Mouse (Mus musculus) left cerebral cortex, adult 2 months (tissue): ENCODE measurements at regions not wholly inside any gene's neighbourhood (a gene's known extent, or its start where the extent isn't known, plus 50 kb on each side); places are given as distances from the start of the nearest gene placed in this dataset.

ENCODE experiments used
- DNase-seq, 2 experiments: peaks; one replicate each; pipeline ENCODE4 v3.0.0; 2021 to 2022; ENCODE audit warnings: low spot score in 2 of 2, mixed read lengths in 1 of 2; ENCODE audit errors: extremely low spot score in 1 of 2
- H3K27ac ChIP-seq: fragments of 200-600 bp; 2 replicates; pipeline ENCODE4 v1.8.1; 2022
- H3K4me3 ChIP-seq: fragments of 200-600 bp; 2 replicates; pipeline ENCODE4 v1.8.1; 2022
- CTCF ChIP-seq: fragments of 200-600 bp; IDR thresholded peaks from 2 replicates; pipeline ENCODE4 v1.8.1; 2022; ENCODE audit warnings: antibody characterized with exemption, mild to moderate bottlenecking, moderate library complexity
- intact Hi-C: fragments of 180-260 bp; cut with DNase I; formaldehyde crosslinking; loops from one replicate; pipeline ENCODE4 v1.15.1; 2025

DNA sequence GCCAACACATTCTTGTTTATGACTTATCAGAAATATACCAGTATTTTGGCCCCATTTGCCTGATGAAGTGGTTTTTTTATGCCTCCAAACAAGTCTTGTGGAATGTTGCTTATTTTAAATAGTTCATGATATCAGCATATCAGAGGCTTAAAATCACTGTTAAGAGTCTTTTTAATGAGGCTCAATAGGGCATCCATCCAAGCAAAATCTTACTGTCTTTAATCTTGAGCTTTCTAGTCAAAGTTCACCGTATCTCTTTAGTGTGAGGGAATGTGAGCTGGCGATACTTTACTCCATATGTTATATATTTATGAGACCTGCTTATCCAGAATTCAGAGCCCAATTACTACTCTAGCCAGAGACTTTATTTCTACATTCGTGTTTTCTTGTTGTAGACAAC is 263.0 kb upstream of the BC052040 start:
- Histone ChIP-seq H3K4me3 (no peak overlapping the region), H3K27ac (no peak overlapping the region)
- intact Hi-C loops: no loop called here
- TF ChIP-seq CTCF: no peak
- no peak for DNase-seq

DNA sequence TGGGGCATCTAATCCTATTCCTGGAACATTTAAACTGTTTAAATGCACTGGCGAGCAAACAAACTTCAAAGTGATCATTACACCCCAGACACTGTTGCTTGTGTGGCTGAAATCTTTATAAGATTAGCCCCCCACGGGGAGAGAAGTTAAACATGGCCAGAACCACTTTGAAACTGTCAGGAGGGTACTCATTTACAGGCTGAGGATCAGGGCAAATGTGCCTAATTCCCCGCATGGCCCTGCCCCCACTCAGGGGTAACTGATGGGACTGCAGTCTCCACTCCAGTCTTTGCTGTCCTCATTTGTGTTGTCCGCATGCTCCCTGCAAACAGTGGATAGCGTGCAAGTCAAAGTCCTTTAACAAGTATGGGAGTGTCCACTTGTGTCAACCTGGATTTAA is 258.9 kb upstream of the BC052040 start:
- Histone ChIP-seq H3K4me3 (no peak overlapping the region), H3K27ac (no peak overlapping the region)
- no peak for TF ChIP-seq CTCF
- intact Hi-C loops: no loop called here
- no peak for DNase-seq

DNA sequence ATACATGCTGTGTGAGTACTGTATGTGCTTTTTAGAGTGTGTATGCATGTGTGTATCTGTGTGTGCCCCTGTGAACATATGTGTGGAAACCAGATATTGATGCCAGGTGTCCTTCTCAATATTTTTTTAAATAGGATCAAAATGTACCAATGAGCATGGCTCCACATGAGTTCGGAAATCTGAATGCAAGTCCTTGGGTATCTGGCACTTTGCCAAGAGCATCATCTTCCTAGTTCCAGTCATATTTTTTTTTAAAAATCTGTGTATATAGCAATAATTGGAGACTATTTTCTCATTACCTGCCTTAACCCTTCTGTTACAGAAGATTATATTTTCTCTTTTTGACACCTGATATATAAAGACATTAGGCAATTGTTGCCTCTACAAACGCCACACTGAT is 255.0 kb upstream of the BC052040 start:
- H3K27ac ChIP-seq: no peak overlapping the region
- intact Hi-C loops: no loop called here
- no peak for TF ChIP-seq CTCF
- no peak for DNase-seq
- H3K4me3 ChIP-seq: no peak overlapping the region

DNA sequence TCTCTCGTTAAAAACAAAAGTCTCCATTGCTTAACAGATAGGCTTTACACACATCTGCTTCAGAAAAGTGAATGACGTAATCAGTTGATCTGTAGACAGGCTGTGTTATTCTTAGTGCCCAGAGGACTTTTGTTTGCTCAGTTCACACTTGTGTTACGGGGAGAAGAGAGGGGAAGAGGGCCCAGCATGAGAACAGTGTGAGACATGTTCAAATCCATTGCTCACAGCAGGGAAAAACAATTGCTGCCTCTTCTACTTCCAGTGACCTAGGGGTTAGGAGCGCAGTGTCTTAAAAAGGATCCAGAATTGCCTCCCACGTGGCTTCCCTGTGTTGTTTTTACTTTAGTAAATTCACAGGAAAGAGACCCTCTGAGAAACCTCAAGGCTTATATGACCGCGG is 243.3 kb upstream of the BC052040 start:
- Histone ChIP-seq H3K27ac (no peak overlapping the region), H3K4me3 (no peak overlapping the region)
- DNase-seq: no peak
- no peak for TF ChIP-seq CTCF
- intact Hi-C loops: no loop called here

DNA sequence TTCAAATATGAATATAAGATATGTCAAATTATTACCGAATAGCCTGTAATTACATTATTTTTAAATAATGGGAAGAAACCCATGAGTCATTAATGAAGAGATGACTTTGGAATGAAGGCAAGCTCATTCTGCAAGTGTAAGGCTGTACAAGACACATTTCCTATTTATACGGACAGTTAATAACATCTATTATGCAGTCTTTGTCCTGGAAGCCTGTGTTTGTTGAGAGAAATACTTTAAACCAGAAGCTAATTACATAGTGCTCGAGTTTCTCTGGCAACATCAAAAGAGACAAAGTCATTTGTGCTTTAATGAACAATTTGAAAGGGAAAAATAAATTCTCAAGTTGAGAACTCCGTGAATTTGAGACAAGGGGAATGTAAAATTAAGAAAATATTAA is 242.5 kb upstream of the BC052040 start:
- no peak for DNase-seq
- no peak overlapping the region for H3K4me3 ChIP-seq
- intact Hi-C loops: no loop called here
- no peak for TF ChIP-seq CTCF
- no peak overlapping the region for H3K27ac ChIP-seq

DNA sequence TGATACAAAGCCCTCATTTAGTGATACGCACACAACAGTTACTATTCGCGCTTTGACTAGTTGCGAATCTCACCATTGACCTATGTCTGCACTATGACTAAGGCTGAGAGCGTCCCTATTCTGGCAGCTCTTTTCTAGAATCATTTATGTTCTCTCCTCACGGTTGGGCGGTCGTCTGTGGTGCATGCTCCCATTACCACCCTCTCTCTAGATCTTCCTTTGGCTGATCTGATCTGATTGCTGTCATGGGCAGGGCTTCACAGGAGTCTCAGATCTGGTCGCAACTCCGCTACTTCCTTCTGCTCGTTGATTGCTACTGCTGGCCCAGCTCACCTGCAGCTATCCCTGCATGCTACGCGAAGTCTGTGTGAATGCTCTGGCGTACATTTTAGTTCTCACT is 239.2 kb upstream of the BC052040 start:
- Histone ChIP-seq H3K4me3 (no peak overlapping the region), H3K27ac (no peak overlapping the region)
- intact Hi-C loops: no loop called here
- DNase-seq: no peak
- no peak for TF ChIP-seq CTCF

DNA sequence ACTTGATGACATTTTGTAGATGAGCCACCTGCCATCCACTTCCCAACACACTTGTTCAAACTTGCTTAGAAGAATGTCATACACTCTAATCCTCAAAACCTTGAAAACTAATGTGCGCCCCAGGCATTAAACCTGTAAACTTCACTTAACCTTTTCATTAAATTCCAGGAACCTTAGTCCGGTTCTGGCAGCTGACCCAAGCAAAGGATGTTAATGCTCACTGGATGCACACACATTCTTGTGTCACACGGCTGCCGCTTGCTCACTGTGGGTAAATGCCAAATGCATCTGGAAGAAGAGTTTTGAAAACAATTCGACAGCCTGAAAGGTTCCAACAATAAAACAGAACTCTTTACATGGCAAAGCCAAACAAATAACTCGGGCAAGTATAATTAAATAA is 235.0 kb upstream of the BC052040 start:
- intact Hi-C loops: no loop called here
- H3K4me3 ChIP-seq: no peak overlapping the region
- no peak for TF ChIP-seq CTCF

DNA sequence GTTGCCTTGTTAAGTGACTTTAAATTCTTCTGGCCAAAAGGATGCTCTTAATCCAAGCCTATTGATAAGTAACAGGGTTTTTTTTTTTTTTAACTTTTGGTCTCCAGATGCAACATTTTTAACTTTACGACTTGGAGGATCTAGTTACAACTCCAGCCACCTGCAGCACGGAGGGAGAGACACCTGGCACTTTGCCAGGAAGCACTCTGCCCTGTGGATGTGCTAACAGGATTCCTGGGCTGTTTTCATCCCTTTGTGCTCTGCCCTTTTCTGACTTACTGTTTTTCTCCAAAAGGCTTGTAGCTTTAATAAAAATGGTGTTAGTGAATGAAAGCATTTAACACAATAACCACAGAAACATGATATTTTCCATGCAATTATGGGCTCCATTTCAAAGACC is 233.3 kb upstream of the BC052040 start:
- DNase-seq: no peak
- intact Hi-C loops: no loop called here
- no peak for TF ChIP-seq CTCF
- Histone ChIP-seq H3K4me3 (no peak overlapping the region), H3K27ac (no peak overlapping the region)

More for the DNA sequence above, 235.0 kb upstream of the BC052040 start:
- no peak for DNase-seq
- H3K27ac ChIP-seq: no peak overlapping the region

DNA sequence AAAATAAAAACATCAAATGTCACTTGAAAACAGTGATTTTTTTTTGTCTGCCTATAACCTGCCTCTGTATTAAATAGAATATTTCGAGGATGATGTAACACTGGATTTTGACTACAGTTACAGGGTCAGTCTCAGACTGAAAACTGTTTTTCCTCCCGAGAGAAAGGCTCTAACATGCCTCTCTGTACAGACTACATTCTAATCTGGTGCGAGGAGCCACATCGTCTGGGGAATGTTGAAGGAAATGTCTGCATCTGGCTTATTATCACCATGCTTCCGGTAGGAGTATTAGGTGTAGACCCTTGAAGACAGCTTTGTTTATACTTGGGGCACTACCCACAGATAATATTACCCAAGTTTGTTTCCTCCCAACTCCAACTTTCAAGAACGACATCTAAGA is 210.4 kb upstream of the BC052040 start:
- no peak for DNase-seq
- no peak for TF ChIP-seq CTCF
- Histone ChIP-seq H3K4me3 (no peak overlapping the region), H3K27ac (no peak overlapping the region)
- intact Hi-C loops: no loop called here

DNA sequence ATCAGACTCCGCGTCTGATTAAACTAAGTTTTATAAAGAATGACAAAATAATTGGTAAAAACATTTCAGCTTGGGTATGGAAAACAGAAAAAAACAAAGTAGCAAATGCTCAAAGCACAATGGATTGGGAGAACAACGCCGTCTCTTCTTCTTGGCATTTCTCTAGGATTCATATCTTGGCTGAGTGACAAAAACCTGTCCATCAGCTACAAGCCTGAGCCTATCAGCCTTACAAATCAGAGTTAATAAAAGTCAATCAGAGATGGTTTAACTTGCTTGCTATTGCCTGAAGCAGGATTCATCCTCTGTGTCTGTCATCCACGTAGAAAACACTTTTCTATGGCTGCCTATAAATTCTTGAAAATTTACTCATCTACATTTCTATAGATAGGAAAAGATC is 206.2 kb upstream of the BC052040 start:
- Histone ChIP-seq H3K27ac (no peak overlapping the region), H3K4me3 (no peak overlapping the region)
- intact Hi-C loops: no loop called here
- no peak for TF ChIP-seq CTCF
- DNase-seq: no peak

DNA sequence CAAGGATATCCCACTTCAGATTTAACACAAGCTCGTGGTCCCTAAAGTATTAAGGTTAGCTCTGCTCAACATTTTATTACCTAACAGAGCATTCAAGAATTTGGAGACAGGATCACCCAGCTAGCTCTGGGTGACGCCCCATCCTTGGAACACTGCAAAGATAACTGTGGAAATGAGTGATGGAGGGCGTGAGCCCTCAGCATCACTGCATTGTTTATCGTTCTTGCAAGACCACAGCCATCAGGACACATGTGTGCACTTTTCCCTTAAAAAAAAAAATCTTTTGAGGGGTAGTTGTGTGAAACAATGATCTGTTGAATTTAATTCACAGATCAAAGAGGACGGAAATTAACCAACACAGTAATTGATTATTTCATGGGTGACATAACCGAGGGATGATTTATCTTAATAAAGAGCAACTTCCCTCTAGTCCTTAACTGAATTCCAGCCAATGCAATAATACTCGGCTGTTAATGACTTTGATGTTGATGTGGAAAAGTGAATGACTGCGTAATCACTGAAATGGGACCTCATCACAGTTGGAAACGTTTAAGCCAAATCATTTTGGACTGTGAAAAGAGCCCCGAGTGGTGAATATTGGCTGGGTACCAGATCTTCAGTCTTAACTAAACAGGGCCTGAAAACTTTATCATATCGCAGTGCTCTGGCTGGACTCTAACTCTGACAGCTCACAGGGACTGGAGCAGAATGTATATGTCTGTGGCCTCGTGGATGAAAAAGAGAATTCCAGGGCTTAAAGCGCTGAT is 196.9 kb upstream of the BC052040 start:
- no peak for TF ChIP-seq CTCF
- DNase-seq: no peak
- intact Hi-C loops: no loop called here

DNA sequence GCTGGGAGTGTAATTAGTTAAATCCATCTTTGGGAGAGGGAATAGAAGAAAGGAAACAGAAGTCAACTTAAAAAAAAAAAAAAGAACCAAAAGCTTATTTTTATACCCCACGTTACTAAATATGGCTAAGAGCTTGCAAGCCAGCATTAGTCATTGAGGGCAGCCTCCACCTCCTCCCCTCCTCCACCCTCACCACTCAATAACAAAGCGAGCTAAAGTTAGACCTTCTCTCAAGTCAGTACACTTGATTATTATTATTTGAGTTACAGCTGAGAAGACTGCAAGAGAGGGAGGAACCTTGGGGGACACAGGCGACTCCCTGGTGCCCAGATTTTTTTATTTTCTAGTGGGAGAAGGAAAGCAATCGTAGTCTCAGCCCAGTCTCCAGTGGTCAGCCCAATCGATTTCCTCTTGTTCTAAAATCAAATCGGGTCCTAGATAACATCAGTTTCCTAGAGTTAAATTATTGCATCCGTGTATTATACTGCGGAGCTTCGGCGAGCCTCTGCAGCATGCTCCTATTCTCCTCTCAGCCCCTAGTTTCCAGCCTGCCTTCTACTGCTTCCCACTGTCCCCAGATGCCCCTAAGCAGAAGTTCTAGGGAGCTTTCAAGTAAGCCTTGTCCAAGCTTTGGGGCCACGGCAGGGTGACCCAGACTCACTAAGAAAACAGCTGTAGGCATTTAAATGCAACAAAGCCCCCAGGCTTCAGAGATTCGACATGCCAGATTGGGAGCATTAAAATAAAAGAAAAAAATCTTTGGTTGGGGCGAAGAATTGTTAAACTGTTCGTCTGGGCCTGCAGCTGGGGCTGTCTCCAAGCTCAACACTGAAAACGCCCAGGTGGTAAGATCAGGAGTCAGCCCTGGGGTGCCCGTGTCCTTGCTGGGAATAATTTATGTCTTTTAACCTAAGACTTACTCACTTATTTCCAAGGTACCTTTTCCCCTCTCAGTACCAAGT is 196.0 kb upstream of the BC052040 start:
- Histone ChIP-seq H3K4me3 (no peak overlapping the region), H3K27ac (no peak overlapping the region)
- no peak for DNase-seq
- intact Hi-C loops: no loop called here
- TF ChIP-seq CTCF: no peak

More for the DNA sequence above, 196.9 kb upstream of the BC052040 start:
- H3K27ac ChIP-seq: no peak overlapping the region
- H3K4me3 ChIP-seq: no peak overlapping the region
